Mouse (Mus musculus) megakaryocyte, embryonic 14.5 days (primary cell): ENCODE measurements around the gene Abhd14b. TPM values are rescaled to one million over a fixed set of nuclear protein-coding genes. Genes with fewer than 3 reads are reported as not detected.
A peak's percentile ranks its signal among the peaks of the same experiment; 100 is the strongest.

Experiments used
- H3K27me3 ChIP-seq: replicated peaks from 2 replicates; pipeline ENCODE3; 2012; ENCODE audit warnings: inconsistent platforms
- H3K36me3 ChIP-seq: replicated peaks from 2 replicates; pipeline ENCODE3; 2012; ENCODE audit warnings: low read length, inconsistent platforms, mixed read lengths
- H3K4me1 ChIP-seq: 2 replicates; pipeline ENCODE4 v1.6.1; 2012; ENCODE audit warnings: inconsistent platforms
- H3K4me3 ChIP-seq: replicated peaks from 2 replicates; pipeline ENCODE3; 2012; ENCODE audit warnings: moderate library complexity, mild to moderate bottlenecking, inconsistent platforms
- H3K9me3 ChIP-seq: 2 replicates; pipeline ENCODE4 v1.6.1; 2012; ENCODE audit warnings: inconsistent platforms
- FLI1 ChIP-seq: IDR thresholded peaks from 2 replicates; pipeline ENCODE4 v1.6.1; 2012; ENCODE audit warnings: low read length, inconsistent platforms, mixed read lengths
- GATA1 ChIP-seq: IDR thresholded peaks from 3 replicates; pipeline ENCODE4 v1.6.1; 2012; ENCODE audit warnings: mixed read lengths, low read length, inconsistent platforms, borderline replicate concordance
- polyA plus RNA-seq: library from polyadenylated mRNA; stranded (reverse); fragments of >175 nt; gene quantifications from 2 replicates; pipeline ENCODE4 v1.2.3, GENCODE M21; 2012; ENCODE audit warnings: low replicate concordance; ENCODE audit not compliant: insufficient read depth

Gene Abhd14b
- polyA plus RNA-seq, 1 experiment = 2.4 TPM

- H3K36me3 ChIP-seq = peaks cover 31% of the 10 kb centered on the region
- no peaks in the 10 kb centered on the region for H3K9me3 ChIP-seq
- TF ChIP-seq GATA1 = no peak
- TF ChIP-seq FLI1 = no peak
- H3K4me3 ChIP-seq = peak overlapping the region; percentile 98
- peaks cover 2% of the 10 kb centered on the region for H3K27me3 ChIP-seq
- peaks cover 33% of the 10 kb centered on the region for H3K4me1 ChIP-seq
Measured at GRCm38 (mm10) chr9:106428719-106429220, 18.5 kb upstream of the Abhd14b start.

DNA sequence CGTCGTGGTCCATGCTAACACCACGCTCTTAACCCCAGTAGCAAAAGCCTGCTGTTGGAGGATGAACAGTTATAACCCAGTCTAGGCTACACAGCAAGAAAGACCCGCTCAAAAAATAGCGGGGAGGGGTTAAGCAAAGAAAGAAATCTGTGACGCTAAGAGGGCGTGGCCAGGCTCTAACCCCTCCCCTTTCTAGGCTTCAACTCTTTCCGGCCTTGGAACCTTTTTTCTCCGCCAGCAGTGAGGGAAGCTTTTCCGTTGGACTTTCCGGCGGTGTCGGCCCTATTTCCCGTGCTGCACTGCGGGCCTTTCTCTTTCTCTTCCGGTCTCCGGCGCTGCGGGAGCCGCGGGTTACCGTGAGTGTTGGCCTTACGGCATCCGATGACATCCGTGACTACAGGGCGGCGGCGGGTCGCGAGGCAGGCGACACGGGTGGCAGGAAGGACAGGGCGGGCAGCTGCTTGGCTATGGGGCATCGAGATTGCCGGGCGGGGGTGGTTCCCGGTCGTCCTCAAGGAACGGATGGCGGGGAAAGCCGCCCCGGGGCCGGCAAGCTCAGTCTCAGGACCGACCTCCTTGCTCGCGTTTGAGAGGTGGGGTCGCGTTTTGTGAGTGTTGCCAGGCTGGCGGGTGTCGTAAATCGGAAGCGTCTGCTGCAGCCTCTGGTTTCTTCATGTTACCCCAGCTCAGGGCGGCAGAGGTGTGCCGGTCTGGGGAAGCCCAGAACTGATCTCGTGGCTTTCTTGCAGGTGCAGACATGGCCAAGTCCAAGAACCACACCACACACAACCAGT, 17.8 kb upstream of the Abhd14b start, which contains the start of gene Rpl29:
TSS of gene Rpl29 (plus strand) at position 234 of the 794 bp plus-strand sequence.
- H3K4me3 ChIP-seq = peak within 1 kb of the TSS; percentile 98
- TF ChIP-seq GATA1 = no peak
- TF ChIP-seq FLI1 = no peak

GRCm38 (mm10) chr9:106430015-106430264, 17.3 kb upstream of the Abhd14b start:
- H3K27me3 ChIP-seq = no peaks in the 10 kb centered on the region
- peaks cover 45% of the 10 kb centered on the region for H3K4me1 ChIP-seq
- TF ChIP-seq FLI1 (no peak), GATA1 (no peak)

More for the DNA sequence above, 17.8 kb upstream of the Abhd14b start, which contains the start of gene Rpl29:
- Histone ChIP-seq H3K36me3 (peaks cover 37% of the 10 kb centered on the region), H3K4me1 (peaks cover 40% of the 10 kb centered on the region), H3K27me3 (no peaks in the 10 kb centered on the region), H3K9me3 (no peaks in the 10 kb centered on the region)

GRCm38 (mm10) chr9:106433389-106433788, 13.9 kb upstream of the Abhd14b start:
- no peaks in the 10 kb centered on the region for H3K9me3 ChIP-seq
- H3K4me3 ChIP-seq = no peak overlapping the region
- TF ChIP-seq FLI1 (no peak), GATA1 (no peak)
- H3K4me1 ChIP-seq = peaks cover 73% of the 10 kb centered on the region
- no peaks in the 10 kb centered on the region for H3K27me3 ChIP-seq
- H3K36me3 ChIP-seq = peaks cover 50% of the 10 kb centered on the region

More at GRCm38 (mm10) chr9:106430015-106430264, 17.3 kb upstream of the Abhd14b start:
- H3K9me3 ChIP-seq = no peaks in the 10 kb centered on the region
- H3K36me3 ChIP-seq = peaks cover 41% of the 10 kb centered on the region
- peak overlapping the region; percentile 98 for H3K4me3 ChIP-seq

- H3K4me1 ChIP-seq = peaks cover 68% of the 10 kb centered on the region
Measured at GRCm38 (mm10) chr9:106436566-106436965, 10.7 kb upstream of the Abhd14b start.

GRCm38 (mm10) chr9:106442680-106443079, 4.6 kb upstream of the Abhd14b start:
- H3K27me3 ChIP-seq = peaks cover 7% of the 10 kb centered on the region
- H3K36me3 ChIP-seq = no peaks in the 10 kb centered on the region
- H3K4me1 ChIP-seq = peaks cover 30% of the 10 kb centered on the region
- no peak for TF ChIP-seq GATA1
- TF ChIP-seq FLI1 = no peak
- H3K9me3 ChIP-seq = no peaks in the 10 kb centered on the region
- no peak overlapping the region for H3K4me3 ChIP-seq

More at GRCm38 (mm10) chr9:106436566-106436965, 10.7 kb upstream of the Abhd14b start:
- Histone ChIP-seq H3K4me3 (peak overlapping the region; percentile 21), H3K9me3 (no peaks in the 10 kb centered on the region), H3K27me3 (peaks cover 7% of the 10 kb centered on the region), H3K36me3 (peaks cover 41% of the 10 kb centered on the region)
- TF ChIP-seq FLI1 (no peak), GATA1 (no peak)

GRCm38 (mm10) chr9:106444836-106445235, 2.4 kb upstream of the Abhd14b start:
- H3K9me3 ChIP-seq = no peaks in the 10 kb centered on the region
- peaks cover 7% of the 10 kb centered on the region for H3K27me3 ChIP-seq
- no peak for TF ChIP-seq GATA1
- TF ChIP-seq FLI1 = no peak
- no peak overlapping the region for H3K4me3 ChIP-seq
- peaks cover 31% of the 10 kb centered on the region for H3K4me1 ChIP-seq
- H3K36me3 ChIP-seq = no peaks in the 10 kb centered on the region

GRCm38 (mm10) chr9:106447951-106448350, 692 bp downstream of the Abhd14b start:
- Histone ChIP-seq H3K36me3 (no peaks in the 10 kb centered on the region), H3K4me1 (peaks cover 37% of the 10 kb centered on the region), H3K4me3 (peak overlapping the region; percentile 92), H3K27me3 (peaks cover 26% of the 10 kb centered on the region), H3K9me3 (no peaks in the 10 kb centered on the region)
- TF ChIP-seq FLI1 = no peak
- no peak for TF ChIP-seq GATA1

GRCm38 (mm10) chr9:106448498-106449031, 1.3 kb downstream of the Abhd14b start:
- Histone ChIP-seq H3K4me3 (peak overlapping the region; percentile 92), H3K4me1 (peaks cover 42% of the 10 kb centered on the region), H3K9me3 (no peaks in the 10 kb centered on the region), H3K36me3 (no peaks in the 10 kb centered on the region), H3K27me3 (peaks cover 31% of the 10 kb centered on the region)
- TF ChIP-seq FLI1 (no peak), GATA1 (no peak)

DNA sequence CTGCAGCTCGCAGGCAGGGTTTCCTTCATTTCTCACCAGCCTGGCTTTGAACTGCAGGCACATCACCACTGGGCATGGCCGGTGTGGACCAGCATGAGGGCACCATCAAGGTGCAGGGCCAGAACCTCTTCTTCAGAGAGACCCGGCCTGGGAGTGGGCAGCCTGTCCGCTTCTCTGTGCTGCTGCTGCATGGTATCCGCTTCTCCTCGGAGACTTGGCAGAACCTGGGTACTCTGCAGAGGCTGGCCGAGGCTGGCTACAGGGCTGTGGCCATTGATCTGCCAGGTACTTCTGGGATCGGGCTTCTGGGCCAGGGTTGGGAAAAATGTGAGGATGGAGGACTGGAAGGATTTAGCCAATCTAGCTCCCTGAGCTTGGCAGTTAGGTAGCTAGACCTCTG, 2.7 kb downstream of the Abhd14b start:
- H3K27me3 ChIP-seq = peaks cover 41% of the 10 kb centered on the region
- no peak for TF ChIP-seq FLI1
- TF ChIP-seq GATA1 = no peak
- H3K36me3 ChIP-seq = no peaks in the 10 kb centered on the region
- no peak overlapping the region for H3K4me3 ChIP-seq
- H3K4me1 ChIP-seq = peaks cover 52% of the 10 kb centered on the region
- no peaks in the 10 kb centered on the region for H3K9me3 ChIP-seq
